Mouse (Mus musculus) cerebellum, adult 2 months (tissue): Measurements from ENCODE around the gene Capn10.

ENCODE experiments used
- CTCF ChIP-seq: fragments of 200-500 bp; IDR thresholded peaks from 2 replicates; pipeline ENCODE4 v1.5.1; 2011; ENCODE audit warnings: low read depth, mild to moderate bottlenecking, control low read depth, low read length, moderate library complexity, borderline replicate concordance; ENCODE audit not compliant: insufficient read depth
- POLR2A ChIP-seq: fragments of 200-500 bp; IDR thresholded peaks from 2 replicates; pipeline ENCODE4 v1.6.1; 2011; ENCODE audit warnings: low read length, control low read depth, borderline replicate concordance; ENCODE audit not compliant: insufficient read depth

DNA sequence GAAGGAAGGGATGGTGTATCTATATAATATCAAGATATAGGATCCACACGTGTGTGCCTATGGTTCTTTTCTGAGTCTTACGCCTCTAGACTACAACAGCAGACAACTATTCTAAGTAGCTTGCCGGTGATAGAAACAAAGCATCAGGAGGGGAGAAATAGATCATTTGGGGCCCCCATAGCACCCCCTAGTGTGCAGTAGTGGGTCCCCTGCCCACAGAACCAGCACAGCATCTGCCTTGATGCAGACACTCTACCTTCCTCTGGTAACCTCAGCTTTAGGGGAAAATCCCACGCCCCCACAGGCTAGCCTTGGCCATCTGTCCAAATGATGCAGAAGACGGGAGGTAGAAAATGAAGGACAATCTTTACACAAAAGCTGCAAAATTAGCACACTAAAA is 50.8 kb downstream of the Capn10 start:
- TF ChIP-seq CTCF (no peak), POLR2A (no peak)
